Mouse (Mus musculus) ovary, postnatal 10 days (tissue): ENCODE results near the gene Gpat3.

Source experiments
- DNase-seq: peaks from one replicate; pipeline ENCODE4 v3.0.0; 2022; ENCODE audit warnings: low spot score

The Gpat3 gene

DNA sequence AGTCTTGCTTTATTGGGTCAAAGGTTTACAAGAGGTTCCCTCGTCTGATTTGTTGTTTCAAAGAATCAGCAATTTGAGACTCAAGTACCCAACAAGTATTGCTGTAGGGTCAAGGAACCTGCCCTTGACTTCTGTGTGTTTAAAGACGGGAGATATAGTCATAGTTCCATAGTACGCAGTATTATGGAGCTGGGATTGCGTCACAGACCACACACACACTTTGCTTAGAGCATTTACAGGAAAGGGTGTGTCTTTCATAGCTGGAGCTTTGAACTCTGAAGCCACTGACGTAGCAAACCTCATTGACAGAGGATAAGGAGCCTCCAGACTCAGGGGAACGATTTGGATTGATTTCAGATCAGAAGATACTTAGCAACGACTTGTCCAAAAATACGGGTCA, 70.9 kb downstream of the Gpat3 start:
- DNase-seq, result no peak

DNA sequence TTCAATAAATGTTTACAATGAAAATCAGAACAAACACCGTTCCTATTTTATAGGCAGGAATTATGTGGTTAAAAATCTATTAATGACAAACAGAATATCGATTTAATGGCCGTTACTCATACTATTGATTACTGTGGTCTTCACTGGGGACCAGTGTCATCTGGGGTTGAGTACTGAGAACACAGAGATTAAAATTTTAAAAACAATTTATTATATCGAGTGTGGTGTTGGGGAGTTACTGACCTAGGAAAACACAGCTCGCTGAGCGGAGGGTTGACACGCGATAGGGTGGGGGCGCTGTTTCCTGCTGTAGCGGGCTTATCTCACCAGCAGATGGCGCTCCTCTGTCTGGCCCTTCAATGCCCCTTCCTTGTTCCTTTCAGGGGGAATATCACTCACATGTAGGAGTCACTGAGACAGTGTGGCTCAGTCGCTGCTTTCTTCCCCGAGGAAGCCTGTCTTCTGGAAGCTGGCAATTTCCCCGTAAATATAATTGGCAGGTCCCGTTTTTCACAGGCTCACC, 71.8 kb downstream of the Gpat3 start:
- peak; percentile 13 for DNase-seq

DNA sequence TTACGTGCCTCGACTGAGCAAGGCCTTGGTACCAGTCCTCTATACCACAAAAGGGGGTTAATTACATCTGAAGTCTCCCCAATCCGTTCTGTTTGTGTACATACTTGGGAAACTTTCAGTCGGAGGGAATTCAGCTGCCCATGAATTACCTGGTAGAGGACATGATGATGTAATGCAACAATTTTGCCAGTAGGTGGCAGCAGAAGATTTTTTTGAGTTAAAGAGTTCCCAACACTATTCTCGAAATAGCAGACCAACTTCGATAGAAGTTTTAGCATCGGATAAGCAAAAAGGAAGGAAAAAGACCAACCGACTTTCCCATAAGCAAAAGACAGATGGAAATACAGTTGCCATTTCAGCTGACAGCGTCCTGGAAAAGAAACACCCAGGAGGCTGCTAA, 73.6 kb downstream of the Gpat3 start:
- DNase-seq, result no peak

DNA sequence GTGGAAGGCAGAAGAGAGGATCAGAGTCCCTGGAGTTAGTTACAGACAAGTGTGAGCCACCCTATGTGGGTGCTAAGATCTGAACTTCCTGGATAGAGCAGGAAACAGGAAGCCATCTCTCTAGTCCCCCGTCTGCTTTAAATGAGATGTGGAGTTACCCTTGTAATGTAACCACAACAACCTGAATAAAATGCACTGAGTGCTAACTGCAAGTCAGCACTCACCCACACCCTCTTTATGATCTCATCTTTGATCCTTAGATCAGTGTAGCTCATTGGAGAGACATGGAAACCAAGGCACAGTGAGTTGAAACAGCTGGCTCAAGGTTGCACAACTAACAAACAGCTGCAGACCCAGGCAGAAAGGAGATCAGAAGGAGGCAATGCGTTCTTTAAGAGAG, 84.2 kb downstream of the Gpat3 start:
- DNase-seq, result no peak

DNA sequence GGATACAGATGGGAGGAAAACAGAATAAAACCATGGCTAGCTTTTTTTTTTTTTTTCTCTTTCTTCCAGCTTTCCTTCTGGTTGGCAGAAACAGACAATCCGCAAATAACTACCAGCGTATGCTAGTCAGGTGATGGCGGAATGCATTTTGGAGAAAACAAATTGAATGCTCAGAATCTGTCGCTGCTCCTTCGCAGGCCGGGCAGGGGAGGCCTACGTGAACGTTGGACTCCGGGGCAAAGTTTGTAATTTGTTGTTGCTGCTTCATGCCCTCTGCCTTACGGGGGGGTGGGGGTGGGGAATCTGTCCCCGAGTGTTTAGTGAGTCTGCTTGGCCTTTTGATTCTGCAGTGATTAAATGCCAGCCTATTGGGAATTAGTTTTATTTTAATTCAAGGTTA, 98.2 kb downstream of the Gpat3 start:
- DNase-seq, result no peak

DNA sequence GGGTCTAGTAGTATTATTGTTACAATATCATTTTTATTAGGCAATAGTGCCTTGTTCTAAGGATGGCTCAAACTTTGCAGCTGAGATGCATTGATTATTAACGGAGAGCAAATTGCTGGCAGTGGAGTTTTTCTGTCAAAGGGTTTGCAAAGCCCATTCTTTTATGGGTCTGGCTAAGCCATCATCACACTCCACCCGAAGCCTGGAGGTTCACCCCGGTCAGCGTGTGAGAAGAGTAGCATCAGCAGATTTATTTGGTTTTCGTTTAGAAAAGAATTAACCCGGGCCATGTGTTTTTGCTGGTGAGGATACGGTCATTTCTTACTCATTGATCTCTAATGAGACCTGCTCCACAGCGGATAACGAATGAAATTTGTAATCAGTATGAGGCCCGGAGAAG, 99.8 kb downstream of the Gpat3 start:
- no peak for DNase-seq
